Mouse (Mus musculus): Measurements from ENCODE around the gene Nek8. TPM values are rescaled to one million over a fixed set of nuclear protein-coding genes. Genes with fewer than 3 reads are reported as not detected.
A peak's percentile ranks its signal among the peaks of the same experiment; 100 is the strongest.

Nek8 gene
- polyA plus RNA-seq, 1 experiment from 2014 or later, result 15.3 TPM

GRCm38 (mm10) chr11:78162504-78162903 lies 14.0 kb downstream of the Nek8 start:
- Histone ChIP-seq H3K4me1 (ENCODE audit: insufficient read depth) (peaks cover 10% of the 10 kb centered on the region), H3K9me3 (ENCODE audit: low read depth, low read length) (no peaks in the 10 kb centered on the region), H3K27ac (ENCODE audit: low read depth) (0 out of 2 replicates have a peak overlapping the region, but pooled peaks have one; percentile 99), H3K4me3 (ENCODE audit: low read depth, low read length) (peak overlapping the region; percentile 100; the same call in 1 of the 2 replicates), H3K36me3 (ENCODE audit: insufficient read depth) (peaks cover 54% of the 10 kb centered on the region), H3K27me3 (ENCODE audit: insufficient read depth, low read length) (no peaks in the 10 kb centered on the region), H3K4me2 (peak overlapping the region; percentile 90), H3K9ac (0 out of 2 replicates have a peak overlapping the region, but pooled peaks have one; percentile 0)
- ATAC-seq (ENCODE audit: insufficient read depth) (no peak), DNase-seq (no peak)
- WGBS, result 52% methylated on average over 6 of the region's 6 CpGs
- TF ChIP-seq CTCF (IDR thresholded peaks at IDR 0.05; ENCODE audit: low read depth), result no peak

DNA sequence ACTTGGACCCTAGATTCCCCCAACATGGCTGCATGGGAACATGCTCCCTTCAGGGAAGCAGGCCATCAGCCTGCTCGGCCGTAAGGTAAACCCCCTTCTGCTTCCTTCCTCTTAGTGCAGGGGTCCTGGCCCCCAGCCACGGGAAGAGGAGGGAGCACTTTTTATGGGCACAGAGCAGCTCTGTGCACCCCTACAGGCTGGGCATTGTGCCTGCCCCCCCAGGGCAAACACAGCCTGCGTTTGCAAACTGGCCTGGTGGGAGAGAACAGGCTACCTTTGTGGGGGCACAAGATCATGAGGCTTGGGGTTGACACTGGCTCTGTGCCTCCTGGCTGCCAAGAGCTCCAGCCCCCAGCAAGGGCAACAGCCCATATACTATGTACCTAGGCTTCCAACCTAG lies 14.5 kb downstream of the Nek8 start:
- peak overlapping the region; percentile 10; the same call in 1 of the 2 replicates for H3K4me3 ChIP-seq (ENCODE audit: low read depth, low read length)
- H3K36me3 ChIP-seq (ENCODE audit: insufficient read depth), result peaks cover 60% of the 10 kb centered on the region
- WGBS, result 49% methylated on average over 4 of the region's 4 CpGs
- no peaks in the 10 kb centered on the region for H3K27me3 ChIP-seq (ENCODE audit: insufficient read depth, low read length)
- 0 out of 2 replicates have a peak overlapping the region, but pooled peaks have one; percentile 0 for H3K9ac ChIP-seq
- H3K9me3 ChIP-seq (ENCODE audit: low read depth, low read length), result no peaks in the 10 kb centered on the region
- H3K4me1 ChIP-seq (ENCODE audit: insufficient read depth), result peaks cover 10% of the 10 kb centered on the region
- 0 out of 2 replicates have a peak overlapping the region, but pooled peaks have one; percentile 27 for H3K27ac ChIP-seq (ENCODE audit: low read depth)
- ATAC-seq (ENCODE audit: insufficient read depth) (no peak), DNase-seq (no peak)
- no peak for TF ChIP-seq CTCF (IDR thresholded peaks at IDR 0.05; ENCODE audit: low read depth)
- peak overlapping the region; percentile 90; the same call in 1 of the 2 replicates for H3K4me2 ChIP-seq

GRCm38 (mm10) chr11:78161169-78161568 lies 15.3 kb downstream of the Nek8 start:
- no peak overlapping the region for H3K4me3 ChIP-seq (ENCODE audit: low read depth, low read length)
- TF ChIP-seq CTCF (IDR thresholded peaks at IDR 0.05; ENCODE audit: low read depth), result no peak
- peaks cover 68% of the 10 kb centered on the region for H3K36me3 ChIP-seq (ENCODE audit: insufficient read depth)
- peaks cover 10% of the 10 kb centered on the region for H3K4me1 ChIP-seq (ENCODE audit: insufficient read depth)
- no peak overlapping the region for H3K4me2 ChIP-seq
- ATAC-seq (ENCODE audit: insufficient read depth), result no peak
- no peak for DNase-seq
- 82% methylated on average over 14 of the region's 14 CpGs for WGBS
- H3K9me3 ChIP-seq (ENCODE audit: low read depth, low read length), result no peaks in the 10 kb centered on the region
- no peaks in the 10 kb centered on the region for H3K27me3 ChIP-seq (ENCODE audit: insufficient read depth, low read length)
- no peak overlapping the region for H3K27ac ChIP-seq (ENCODE audit: low read depth)
- no peak overlapping the region for H3K9ac ChIP-seq

- H3K9ac ChIP-seq, result no peak overlapping the region
- H3K36me3 ChIP-seq (ENCODE audit: insufficient read depth), result peaks cover 72% of the 10 kb centered on the region
- no peak for TF ChIP-seq CTCF (IDR thresholded peaks at IDR 0.05; ENCODE audit: low read depth)
- ATAC-seq (ENCODE audit: insufficient read depth) (no peak), DNase-seq (no peak)
- peaks cover 6% of the 10 kb centered on the region; the same call in 1 of the 2 replicates for H3K4me1 ChIP-seq (ENCODE audit: insufficient read depth)
- WGBS, result 85% methylated on average over 3 of the region's 3 CpGs
- no peak overlapping the region for H3K4me3 ChIP-seq (ENCODE audit: low read depth, low read length)
- H3K9me3 ChIP-seq (ENCODE audit: low read depth, low read length), result no peaks in the 10 kb centered on the region
- no peaks in the 10 kb centered on the region for H3K27me3 ChIP-seq (ENCODE audit: insufficient read depth, low read length)
- no peak overlapping the region for H3K27ac ChIP-seq (ENCODE audit: low read depth)
- H3K4me2 ChIP-seq, result no peak overlapping the region
Measured at GRCm38 (mm10) chr11:78160675-78161074, 15.8 kb downstream of the Nek8 start.

DNA sequence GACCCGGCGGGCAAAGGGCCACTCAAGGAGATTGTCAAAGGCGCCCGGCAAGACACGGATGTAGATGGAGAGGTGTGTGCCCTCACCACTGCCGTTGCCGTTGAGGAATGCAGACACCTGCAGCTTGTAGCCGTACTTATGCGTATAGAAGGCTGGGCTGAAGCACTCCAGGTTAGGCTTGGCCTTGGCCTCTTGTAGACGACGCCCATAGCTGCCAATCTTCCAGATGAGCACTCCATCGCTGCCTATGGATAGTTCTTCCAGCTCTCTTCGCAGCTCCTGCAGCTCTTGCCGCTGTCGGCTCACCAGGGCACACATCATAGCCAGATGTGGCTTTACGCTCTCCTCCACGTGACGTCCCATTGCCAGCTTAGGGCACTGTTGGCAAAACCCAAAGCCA lies 16.3 kb downstream of the Nek8 start:
- Histone ChIP-seq H3K4me1 (ENCODE audit: insufficient read depth) (peaks cover 6% of the 10 kb centered on the region; the same call in 1 of the 2 replicates), H3K4me3 (ENCODE audit: low read depth, low read length) (no peak overlapping the region), H3K27ac (ENCODE audit: low read depth) (no peak overlapping the region), H3K27me3 (ENCODE audit: insufficient read depth, low read length) (no peaks in the 10 kb centered on the region), H3K4me2 (no peak overlapping the region), H3K9me3 (ENCODE audit: low read depth, low read length) (no peaks in the 10 kb centered on the region), H3K9ac (no peak overlapping the region), H3K36me3 (ENCODE audit: insufficient read depth) (peaks cover 76% of the 10 kb centered on the region)
- no peak for TF ChIP-seq CTCF (IDR thresholded peaks at IDR 0.05; ENCODE audit: low read depth)
- ATAC-seq (ENCODE audit: insufficient read depth), result no peak
- no peak for DNase-seq
- 75% methylated on average over 18 of the region's 18 CpGs for WGBS

GRCm38 (mm10) chr11:78159557-78159956 lies 16.9 kb downstream of the Nek8 start:
- H3K4me1 ChIP-seq (ENCODE audit: insufficient read depth), result peaks cover 6% of the 10 kb centered on the region; the same call in 1 of the 2 replicates
- no peak overlapping the region for H3K9ac ChIP-seq
- peak overlapping the region; percentile 8; the same call in 1 of the 2 replicates for H3K27ac ChIP-seq (ENCODE audit: low read depth)
- no peak for DNase-seq
- 57% methylated on average over 7 of the region's 7 CpGs for WGBS
- no peak for ATAC-seq (ENCODE audit: insufficient read depth)
- TF ChIP-seq CTCF (IDR thresholded peaks at IDR 0.05; ENCODE audit: low read depth), result no peak
- no peak overlapping the region for H3K4me3 ChIP-seq (ENCODE audit: low read depth, low read length)
- H3K27me3 ChIP-seq (ENCODE audit: insufficient read depth, low read length), result no peaks in the 10 kb centered on the region
- H3K9me3 ChIP-seq (ENCODE audit: low read depth, low read length), result no peaks in the 10 kb centered on the region
- no peak overlapping the region for H3K4me2 ChIP-seq
- peaks cover 83% of the 10 kb centered on the region for H3K36me3 ChIP-seq (ENCODE audit: insufficient read depth)

DNA sequence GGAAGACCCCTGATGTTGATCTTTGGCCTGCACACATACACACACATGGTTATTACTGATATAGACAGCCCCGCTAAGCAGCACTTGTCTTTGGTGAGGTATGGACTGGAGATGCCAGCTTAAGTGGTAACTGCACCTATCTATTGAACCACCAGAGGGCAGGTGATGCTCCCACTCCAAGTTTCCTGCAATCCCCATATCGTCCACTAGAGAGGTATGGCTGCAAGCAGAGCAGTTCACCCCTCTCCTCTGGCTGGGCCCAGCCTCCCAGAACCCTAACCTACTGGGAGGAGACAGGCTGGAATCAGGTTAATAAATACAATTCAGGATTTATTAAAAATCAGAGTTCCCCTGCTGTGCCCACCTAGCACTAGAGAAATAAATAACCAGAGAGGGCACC lies 17.4 kb downstream of the Nek8 start:
- Histone ChIP-seq H3K27me3 (ENCODE audit: insufficient read depth, low read length) (no peaks in the 10 kb centered on the region), H3K36me3 (ENCODE audit: insufficient read depth) (peaks cover 87% of the 10 kb centered on the region), H3K4me1 (ENCODE audit: insufficient read depth) (peaks cover 6% of the 10 kb centered on the region; the same call in 1 of the 2 replicates), H3K9ac (no peak overlapping the region), H3K4me2 (no peak overlapping the region), H3K27ac (ENCODE audit: low read depth) (no peak overlapping the region), H3K9me3 (ENCODE audit: low read depth, low read length) (no peaks in the 10 kb centered on the region), H3K4me3 (ENCODE audit: low read depth, low read length) (no peak overlapping the region)
- DNase-seq (peak; percentile 93), ATAC-seq (ENCODE audit: insufficient read depth) (peak; percentile 18)
- TF ChIP-seq CTCF (IDR thresholded peaks at IDR 0.05; ENCODE audit: low read depth), result peak; percentile 100
- 15% methylated on average over 2 of the region's 2 CpGs for WGBS
